Mouse (Mus musculus): Measurements from ENCODE around the gene Ubash3a. TPM values are rescaled to one million over a fixed set of nuclear protein-coding genes. Genes with fewer than 3 reads are reported as not detected.

Ubash3a gene
- polyA plus RNA-seq, 1 experiment from 2014 or later: 8.3 TPM

Other genes starting within 250 kb of the Ubash3a start
- 12.7 and 15.6 TPM in 2 replicates for gene Abcg1, start 150.2 kb upstream of the Ubash3a start, polyA plus RNA-seq (2015; fragmentation: Nextera tagmentation; extraction: Ambion mirVana)
- 3.4 TPM in 1 of 2 replicates, not detected in the other for gene Tff3, start 78.2 kb upstream of the Ubash3a start, polyA plus RNA-seq (2015; fragmentation: Nextera tagmentation; extraction: Ambion mirVana)
- gene Tff2, start 63.6 kb upstream of the Ubash3a start, polyA plus RNA-seq (2015; fragmentation: Nextera tagmentation; extraction: Ambion mirVana): not detected in 2 replicates
- not detected in 2 replicates for gene Tff1, start 42.6 kb upstream of the Ubash3a start, polyA plus RNA-seq (2015; fragmentation: Nextera tagmentation; extraction: Ambion mirVana)
- gene Tmprss3, start 8.9 kb upstream of the Ubash3a start, polyA plus RNA-seq (2015; fragmentation: Nextera tagmentation; extraction: Ambion mirVana): not detected in 2 replicates
- 3.5 and 4.0 TPM in 2 replicates for gene Rsph1, start 69.5 kb downstream of the Ubash3a start, polyA plus RNA-seq (2015; fragmentation: Nextera tagmentation; extraction: Ambion mirVana)
- 10.0 and 10.5 TPM in 2 replicates for gene Slc37a1, start 78.9 kb downstream of the Ubash3a start, polyA plus RNA-seq (2015; fragmentation: Nextera tagmentation; extraction: Ambion mirVana)
- gene Pde9a, start 178.3 kb downstream of the Ubash3a start, polyA plus RNA-seq (2015; fragmentation: Nextera tagmentation; extraction: Ambion mirVana): 7.4 and 7.9 TPM in 2 replicates

Data from heart, embryonic 16.5 days (tissue).